Mouse (Mus musculus) E14TG2a.4 (cell line): ENCODE data around the gene Olfr315.

Source experiments
- CTCF ChIP-seq: conservative IDR thresholded peaks from 2 replicates; pipeline ENCODE4 v1.5.1; 2014; ENCODE audit warnings: low read length
- NANOG ChIP-seq: IDR thresholded peaks from 2 replicates; pipeline ENCODE4 v1.6.1; 2014; ENCODE audit warnings: borderline replicate concordance, low read length, mixed read lengths
- POU5F1 ChIP-seq: IDR thresholded peaks from 2 replicates; pipeline ENCODE4 v1.6.1; 2014; ENCODE audit warnings: low read length, borderline replicate concordance

DNA sequence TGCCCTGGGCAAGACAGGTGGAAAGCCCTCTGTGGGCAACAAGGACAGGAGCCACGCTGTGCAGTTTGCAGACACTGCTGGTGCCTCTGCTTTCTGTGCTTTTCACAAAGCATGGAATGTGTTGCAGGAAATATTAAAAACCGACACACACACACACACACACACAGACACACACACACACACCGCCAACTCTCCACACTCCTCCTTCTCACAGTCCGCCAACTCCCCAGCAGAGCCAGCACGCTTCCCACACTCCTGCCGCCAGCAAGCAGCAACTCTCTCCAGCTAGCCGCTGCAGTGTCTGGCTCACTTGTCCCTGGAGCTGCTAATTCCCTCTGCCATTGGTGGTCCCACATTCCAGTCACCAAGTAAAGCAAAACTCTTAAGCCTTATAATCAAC, 23.9 kb downstream of the Olfr315 start:
- no peak for TF ChIP-seq CTCF
- TF ChIP-seq POU5F1 = no peak
- no peak for TF ChIP-seq NANOG
